Mouse (Mus musculus) E14TG2a.4 (cell line): ENCODE results near the gene 2610507B11Rik.
A peak's percentile ranks its signal among the peaks of the same experiment; 100 is the strongest.
"Not testable (repeated sequence)": the region's sequence is repeated elsewhere in the genome, so short reads cannot be mapped to it uniquely, and the experiment has no call there.

ENCODE experiments used
- H3K27me3 ChIP-seq: 2 replicates; pipeline ENCODE4 v1.6.1; 2014; ENCODE audit warnings: low read length, control low read depth; ENCODE audit not compliant: insufficient read depth
- H3K36me3 ChIP-seq: 2 replicates; pipeline ENCODE4 v1.6.1; 2014; ENCODE audit warnings: low read length, control low read depth; ENCODE audit not compliant: insufficient read depth
- H3K4me1 ChIP-seq: replicated peaks from 2 replicates; pipeline ENCODE4 v1.6.1; 2014; ENCODE audit warnings: low read depth, low read length, control low read depth
- H3K4me3 ChIP-seq: replicated peaks from 2 replicates; pipeline ENCODE4 v1.5.1; 2014; ENCODE audit warnings: mild to moderate bottlenecking, low read length
- H3K9me3 ChIP-seq: 2 replicates; pipeline ENCODE4 v1.6.1; 2014; ENCODE audit warnings: low read length, control low read depth
- CTCF ChIP-seq: conservative IDR thresholded peaks from 2 replicates; pipeline ENCODE4 v1.5.1; 2014; ENCODE audit warnings: low read length
- NANOG ChIP-seq: IDR thresholded peaks from 2 replicates; pipeline ENCODE4 v1.6.1; 2014; ENCODE audit warnings: borderline replicate concordance, low read length, mixed read lengths
- POU5F1 ChIP-seq: IDR thresholded peaks from 2 replicates; pipeline ENCODE4 v1.6.1; 2014; ENCODE audit warnings: low read length, borderline replicate concordance

2610507B11Rik gene

DNA sequence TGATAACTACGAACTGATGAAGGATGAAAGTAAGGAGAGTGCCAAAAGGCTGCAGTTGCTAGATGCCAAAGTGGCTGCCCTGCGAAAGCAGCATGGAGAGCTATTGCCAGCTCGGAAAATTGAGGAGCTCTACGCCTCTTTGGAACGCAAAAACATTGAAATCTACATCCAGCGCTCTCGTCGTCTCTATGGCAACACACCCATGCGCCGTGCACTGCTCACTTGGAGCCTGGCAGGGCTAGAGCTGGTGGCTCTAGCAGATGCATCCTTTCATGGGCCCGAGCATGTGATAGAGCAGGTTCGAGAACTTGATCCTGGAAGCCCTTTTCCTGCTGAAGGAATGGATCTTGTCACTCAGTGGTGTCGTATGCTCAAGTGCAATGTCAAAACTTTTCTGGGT, 10.4 kb downstream of the 2610507B11Rik start:
- no peaks in the 10 kb centered on the region for H3K27me3 ChIP-seq
- H3K36me3 ChIP-seq = peaks cover 100% of the 10 kb centered on the region
- no peaks in the 10 kb centered on the region for H3K9me3 ChIP-seq
- TF ChIP-seq NANOG (no peak), POU5F1 (no peak), CTCF (no peak)
- H3K4me1 ChIP-seq = peaks cover 10% of the 10 kb centered on the region
- H3K4me3 ChIP-seq = no peak overlapping the region

DNA sequence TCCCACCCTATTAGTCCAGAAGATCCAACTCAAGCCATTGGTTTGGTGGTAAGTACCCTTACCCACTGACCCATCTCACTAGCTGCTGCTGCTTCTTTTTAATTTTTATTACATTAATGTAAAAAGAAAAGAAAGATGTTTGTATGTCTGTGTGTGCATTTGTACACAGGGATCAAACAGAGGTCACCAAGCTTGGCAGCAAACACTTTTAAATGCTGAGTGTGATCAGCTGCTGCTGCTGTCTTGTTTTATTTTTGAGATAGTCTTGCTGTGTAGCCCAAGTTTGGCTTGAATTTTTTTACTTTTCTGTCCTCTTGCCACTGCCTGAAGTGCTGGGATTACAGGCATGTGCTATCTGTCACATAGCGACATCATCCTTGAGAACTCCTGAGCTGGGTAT, 14.0 kb downstream of the 2610507B11Rik start:
- Histone ChIP-seq H3K9me3 (no peaks in the 10 kb centered on the region), H3K36me3 (peaks cover 100% of the 10 kb centered on the region)

DNA sequence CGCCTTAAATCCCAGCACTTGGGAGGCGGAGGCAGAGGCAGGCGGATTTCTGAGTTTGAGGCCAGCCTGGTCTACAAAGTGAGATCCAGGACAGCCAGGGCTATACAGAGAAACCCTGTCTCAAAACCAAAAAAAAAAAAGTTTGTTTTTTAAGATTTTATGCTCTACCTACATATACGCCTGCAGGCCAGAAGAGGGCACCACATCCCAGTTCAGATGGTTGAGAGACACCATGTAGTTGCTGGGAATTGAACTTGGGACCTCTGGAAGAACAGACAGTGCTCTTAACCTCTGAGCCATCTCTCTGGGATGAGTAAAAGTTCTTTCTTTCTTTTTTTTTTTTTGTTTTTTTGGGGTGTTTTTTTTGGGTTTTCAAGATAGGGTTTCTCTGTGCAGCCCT, 14.6 kb downstream of the 2610507B11Rik start:
- H3K36me3 ChIP-seq = peaks cover 100% of the 10 kb centered on the region
- H3K27me3 ChIP-seq, H3K4me3 ChIP-seq, H3K4me1 ChIP-seq, H3K9me3 ChIP-seq: not testable (repeated sequence)
- peak; percentile 33 for TF ChIP-seq CTCF

More for the DNA sequence above, 14.0 kb downstream of the 2610507B11Rik start:
- Histone ChIP-seq H3K4me1 (peaks cover 10% of the 10 kb centered on the region), H3K27me3 (no peaks in the 10 kb centered on the region), H3K4me3 (no peak overlapping the region)
- TF ChIP-seq NANOG = no peak
- TF ChIP-seq POU5F1 = no peak
- TF ChIP-seq CTCF = no peak

DNA sequence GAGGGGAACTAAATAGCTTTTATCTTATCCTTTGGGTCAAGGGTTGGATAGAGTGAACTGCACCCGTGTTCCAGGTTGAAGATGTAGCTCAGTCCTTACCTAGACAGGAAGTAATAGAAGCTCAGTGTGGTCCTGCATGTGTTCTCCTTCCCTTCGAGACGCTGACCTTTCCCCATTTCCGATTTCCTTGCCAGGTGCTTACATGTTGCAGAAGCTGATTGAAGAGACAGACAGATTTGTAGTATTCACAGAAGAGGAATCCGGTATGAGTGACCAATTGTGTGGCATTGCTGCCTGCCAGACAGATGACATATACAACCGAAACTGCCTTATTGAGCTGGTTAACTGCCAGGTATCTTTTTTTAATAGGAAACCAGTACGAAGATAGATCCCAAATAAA, 17.3 kb downstream of the 2610507B11Rik start:
- no peak for TF ChIP-seq POU5F1
- no peak for TF ChIP-seq NANOG
- no peak for TF ChIP-seq CTCF
- no peaks in the 10 kb centered on the region for H3K27me3 ChIP-seq
- H3K4me3 ChIP-seq = no peak overlapping the region

DNA sequence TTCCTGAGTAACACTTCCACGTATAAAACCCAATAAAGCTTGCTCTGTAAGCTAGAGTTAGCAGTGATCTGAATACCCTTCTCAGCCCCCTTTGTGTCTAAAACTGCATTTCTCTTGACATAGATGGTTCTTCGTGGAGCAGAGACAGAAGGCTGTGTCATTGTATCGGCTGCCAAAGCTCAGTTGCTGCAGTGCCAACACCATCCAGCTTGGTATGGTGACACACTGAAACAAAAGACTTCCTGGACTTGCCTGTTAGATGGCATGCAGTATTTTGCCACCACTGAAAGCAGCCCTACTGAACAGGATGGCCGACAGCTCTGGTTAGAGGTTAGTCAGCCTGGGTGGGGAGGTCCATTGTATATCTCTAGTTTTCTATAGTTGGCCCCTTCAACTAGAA, 18.0 kb downstream of the 2610507B11Rik start:
- Histone ChIP-seq H3K27me3 (no peaks in the 10 kb centered on the region), H3K4me1 (no peaks in the 10 kb centered on the region), H3K4me3 (no peak overlapping the region), H3K36me3 (peaks cover 100% of the 10 kb centered on the region), H3K9me3 (no peaks in the 10 kb centered on the region)
- TF ChIP-seq POU5F1 (no peak), NANOG (no peak)

More for the DNA sequence above, 17.3 kb downstream of the 2610507B11Rik start:
- Histone ChIP-seq H3K4me1 (no peaks in the 10 kb centered on the region), H3K9me3 (no peaks in the 10 kb centered on the region), H3K36me3 (peaks cover 100% of the 10 kb centered on the region)

DNA sequence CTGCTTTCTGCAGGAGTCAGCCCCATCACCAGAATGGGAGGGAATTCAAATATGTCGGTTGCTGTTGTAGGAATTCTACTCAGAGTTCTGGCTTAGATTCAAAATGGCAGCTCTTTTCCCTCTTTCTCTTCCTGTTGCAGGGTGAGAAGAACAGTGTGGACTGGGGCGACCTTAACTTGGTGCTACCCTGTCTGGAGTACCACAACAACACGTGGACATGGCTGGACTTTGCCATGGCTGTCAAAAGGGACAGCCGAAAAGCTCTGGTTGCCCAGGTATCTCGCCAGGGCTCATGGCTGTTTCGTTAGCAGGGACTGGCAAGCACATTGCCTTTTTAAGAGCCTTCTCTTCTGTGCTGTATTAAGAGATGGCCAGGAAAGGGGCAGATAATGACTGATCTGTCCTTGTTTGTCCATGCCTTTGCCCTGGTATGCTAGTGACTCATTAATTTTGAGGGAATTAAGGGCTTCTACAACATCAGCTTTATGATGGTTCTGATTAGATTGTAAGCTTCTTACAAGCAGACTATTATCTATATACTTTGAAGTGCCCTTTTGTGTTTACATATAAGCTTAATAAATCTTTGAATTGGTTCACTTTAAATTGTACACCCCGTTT, 27.7 kb downstream of the 2610507B11Rik start:
- Histone ChIP-seq H3K4me3 (no peak overlapping the region), H3K27me3 (no peaks in the 10 kb centered on the region), H3K4me1 (no peaks in the 10 kb centered on the region), H3K36me3 (peaks cover 95% of the 10 kb centered on the region), H3K9me3 (no peaks in the 10 kb centered on the region)
- no peak for TF ChIP-seq POU5F1
- no peak for TF ChIP-seq CTCF
- no peak for TF ChIP-seq NANOG

DNA sequence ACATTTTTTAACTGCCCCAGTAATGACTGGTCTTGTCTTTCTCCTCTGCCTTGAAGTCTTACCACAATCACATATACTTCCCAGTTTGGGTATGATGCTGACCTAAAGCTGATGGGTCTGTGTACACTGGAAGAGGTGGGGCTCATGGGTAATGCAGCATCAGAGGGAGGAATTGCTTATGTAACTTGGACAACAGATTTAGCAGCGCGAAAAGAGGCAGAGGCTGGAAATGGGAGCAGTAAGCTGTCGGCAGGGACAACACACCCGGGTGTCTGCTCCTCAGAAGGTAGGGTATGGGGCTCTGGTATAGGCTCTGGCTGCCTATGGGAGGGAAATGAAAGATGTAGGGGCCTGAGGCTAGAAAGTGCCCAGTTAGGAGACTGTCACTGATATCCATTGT, 29.1 kb downstream of the 2610507B11Rik start, which contains the start of gene BC030499:
BC030499 (plus strand) TSS at position 188 of the 400 bp plus-strand sequence.
- H3K9me3 ChIP-seq = no peaks in the 10 kb centered on the region
- TF ChIP-seq CTCF (no peak), POU5F1 (no peak), NANOG (no peak)
- no peak within 1 kb of the TSS for H3K4me3 ChIP-seq
- H3K4me1 ChIP-seq = no peaks in the 10 kb centered on the region
- H3K36me3 ChIP-seq = peaks cover 81% of the 10 kb centered on the region
- H3K27me3 ChIP-seq = no peaks in the 10 kb centered on the region

DNA sequence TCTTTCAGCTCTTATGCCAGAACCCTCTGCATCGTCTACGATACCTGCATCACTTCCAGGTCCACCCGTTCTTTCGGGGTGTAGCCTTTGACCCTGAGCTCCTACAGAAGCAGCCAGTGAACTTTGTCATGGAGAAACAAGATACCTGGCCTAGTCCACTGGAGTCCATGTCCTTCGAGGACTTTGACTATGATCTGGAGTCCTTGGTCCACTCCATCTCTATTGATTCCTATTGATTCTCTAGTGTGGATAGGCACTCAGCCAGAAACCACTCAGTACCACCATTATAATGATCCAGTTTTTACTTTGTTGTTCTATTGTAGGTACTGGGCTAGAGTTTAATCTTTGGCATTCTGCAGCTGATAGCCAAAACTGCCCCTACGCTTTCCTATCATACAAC, 33.0 kb downstream of the 2610507B11Rik start:
- no peak overlapping the region for H3K4me3 ChIP-seq
- no peaks in the 10 kb centered on the region for H3K27me3 ChIP-seq
- no peaks in the 10 kb centered on the region for H3K9me3 ChIP-seq
- H3K4me1 ChIP-seq = no peaks in the 10 kb centered on the region
- TF ChIP-seq POU5F1 (no peak), CTCF (no peak), NANOG (no peak)
- peaks cover 41% of the 10 kb centered on the region for H3K36me3 ChIP-seq

DNA sequence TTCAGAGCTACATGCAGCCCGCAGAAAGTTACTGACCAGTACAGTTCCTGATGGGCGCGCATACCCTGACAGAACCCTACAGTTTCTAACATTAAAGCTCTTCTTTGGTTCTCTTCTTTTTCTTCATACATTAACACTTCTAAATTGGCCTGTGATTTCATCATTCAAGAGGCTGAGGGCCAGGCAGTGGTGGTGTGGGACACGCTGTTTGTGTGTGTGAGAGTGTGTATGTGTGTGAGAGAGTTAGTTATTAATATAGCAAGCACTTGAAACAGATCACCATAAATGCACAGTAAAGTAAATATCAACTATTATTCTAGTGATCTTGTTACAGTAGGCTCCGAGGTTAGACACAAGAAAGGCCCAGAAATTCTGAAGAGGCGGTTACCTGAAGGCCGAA, 39.4 kb downstream of the 2610507B11Rik start:
- H3K9me3 ChIP-seq = no peaks in the 10 kb centered on the region
- H3K4me1 ChIP-seq = peaks cover 33% of the 10 kb centered on the region
- peaks cover 29% of the 10 kb centered on the region for H3K36me3 ChIP-seq
- no peak for TF ChIP-seq POU5F1
- no peak for TF ChIP-seq CTCF
- TF ChIP-seq NANOG = no peak
- H3K4me3 ChIP-seq = peak overlapping the region; percentile 90
- no peaks in the 10 kb centered on the region for H3K27me3 ChIP-seq
